Mouse (Mus musculus): ENCODE data around the gene Apoh.

The Apoh gene

GRCm38 (mm10) chr11:108342781-108343768 is at the start of gene Apoh:
TSS of gene Apoh (plus strand) at chr11:108343354.
- in situ Hi-C loops (cut with MboI, MseI): no loop called here

DNA sequence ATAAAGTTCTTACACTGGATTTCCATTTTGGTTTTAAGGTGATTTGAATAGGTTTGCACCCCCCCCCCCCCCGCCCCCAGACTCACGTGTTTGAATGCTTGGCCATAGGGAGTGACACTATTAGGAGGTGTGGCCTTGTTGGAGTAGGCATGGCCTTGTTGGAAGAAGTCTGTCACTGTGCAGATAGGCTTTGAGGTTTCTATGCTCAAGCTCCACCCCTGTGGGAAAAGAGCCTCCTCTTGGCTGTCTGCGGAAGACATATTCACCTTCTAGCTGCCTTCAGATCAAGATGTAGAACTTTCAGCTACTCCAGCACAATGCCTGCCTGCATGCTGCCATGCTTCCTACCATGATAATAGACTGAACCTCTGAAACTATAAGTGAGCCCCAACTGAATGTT is 49.3 kb upstream of the Apoh start:
- in situ Hi-C loops (cut with MboI, MseI): no loop called here

DNA sequence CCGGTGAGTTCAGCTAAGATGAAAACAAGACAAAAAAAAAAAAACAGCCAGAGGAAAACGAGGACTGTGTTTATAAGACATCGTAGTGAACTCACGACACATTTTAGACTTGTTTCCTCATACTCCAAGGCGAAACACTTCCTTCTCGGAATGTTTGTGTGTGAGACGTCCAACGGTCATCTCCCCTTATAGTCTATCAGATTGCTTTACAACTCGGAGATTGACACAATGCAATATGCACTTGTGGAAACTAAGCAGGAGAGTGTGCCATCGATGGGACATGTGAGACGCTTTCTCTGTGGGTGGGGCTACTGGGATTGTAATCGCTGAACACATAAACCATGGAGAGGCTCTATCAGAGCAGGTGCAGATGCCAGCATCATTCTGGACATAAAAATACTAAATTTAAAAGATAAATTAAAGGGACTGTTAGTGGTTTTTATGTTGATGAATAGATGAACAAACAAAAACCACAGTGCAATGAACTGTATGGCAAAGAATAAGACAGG is 48.8 kb upstream of the Apoh start:
- in situ Hi-C loops (cut with MboI, MseI): no loop called here

DNA sequence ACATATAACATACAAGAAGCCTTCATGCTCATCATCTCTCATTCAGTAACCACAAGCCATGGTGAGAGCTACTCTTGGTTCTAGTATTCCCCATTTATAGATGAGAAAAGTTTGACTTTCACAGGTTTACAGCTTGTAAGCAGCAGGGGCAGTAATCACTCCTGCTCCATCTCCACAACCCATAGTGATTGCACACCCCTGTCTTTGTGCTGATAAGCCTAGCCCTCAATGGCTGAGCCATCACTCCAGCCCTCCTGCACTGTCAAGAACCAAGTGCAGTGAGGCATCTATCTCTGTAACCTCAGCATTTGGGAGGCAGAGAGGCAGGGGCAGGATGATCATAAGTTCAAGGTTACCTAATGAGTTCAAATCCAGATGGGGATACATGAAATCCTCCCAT is 47.8 kb upstream of the Apoh start:
- in situ Hi-C loops (cut with MboI, MseI): no loop called here

DNA sequence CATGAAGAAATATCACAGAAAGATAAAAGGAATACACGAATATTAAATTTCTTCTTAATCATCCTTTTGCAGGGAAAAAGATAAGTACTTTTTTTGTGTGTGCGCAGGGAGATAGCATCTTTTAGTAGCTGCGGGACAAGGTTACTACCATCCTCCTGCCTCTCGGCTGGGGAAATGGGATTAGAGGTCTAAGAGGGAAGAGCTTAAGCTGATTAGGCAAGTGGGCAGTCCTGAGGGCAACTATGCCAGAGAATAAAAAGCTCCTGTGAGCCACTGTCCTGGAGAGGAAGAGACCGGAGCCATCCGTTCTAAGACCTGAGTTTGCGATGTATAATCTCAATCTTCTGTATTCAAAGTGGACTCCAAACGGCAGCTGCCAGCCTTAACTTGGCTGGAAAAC is 45.2 kb upstream of the Apoh start:
- in situ Hi-C loops (cut with MboI, MseI): no loop called here

DNA sequence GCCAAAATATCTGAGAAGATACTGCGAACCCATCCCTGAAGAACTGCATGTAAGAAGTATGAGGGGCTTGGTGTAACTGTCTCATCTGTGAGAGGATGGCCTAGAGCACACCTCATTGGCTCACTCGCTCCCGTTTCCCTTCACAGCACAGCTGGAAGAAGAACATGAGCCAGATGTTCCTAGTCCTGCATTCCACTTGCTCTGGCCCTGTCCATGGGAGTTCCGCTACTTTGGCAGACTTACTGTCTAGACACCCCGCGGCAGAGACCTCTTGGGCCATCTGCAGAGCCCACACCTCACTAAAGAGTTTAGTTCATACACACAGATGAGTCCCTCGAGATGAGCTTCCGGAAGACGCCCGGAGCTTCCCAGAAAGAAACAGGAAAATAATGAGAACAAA is 43.2 kb upstream of the Apoh start:
- in situ Hi-C loops (cut with MboI, MseI): no loop called here

DNA sequence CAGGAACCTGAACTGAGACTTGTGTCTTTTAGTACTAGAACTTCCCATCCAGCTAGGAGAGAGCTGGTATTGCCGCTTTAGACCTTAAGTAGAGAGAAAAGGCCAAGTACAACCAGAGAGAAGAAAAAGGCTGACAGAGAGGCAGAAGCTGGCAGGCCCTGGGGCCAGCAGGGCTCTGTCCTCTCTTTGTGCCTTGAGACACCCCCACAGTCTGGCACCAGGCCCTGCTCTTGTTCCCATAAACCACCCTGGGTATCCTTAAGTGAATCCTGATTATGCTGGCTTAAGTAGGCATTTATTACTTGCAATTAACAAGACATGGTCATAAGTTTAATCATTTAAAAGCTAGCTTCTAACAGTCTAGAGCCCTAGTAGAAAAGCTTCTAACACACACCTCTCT is 42.7 kb upstream of the Apoh start:
- in situ Hi-C loops (cut with MboI, MseI): no loop called here

DNA sequence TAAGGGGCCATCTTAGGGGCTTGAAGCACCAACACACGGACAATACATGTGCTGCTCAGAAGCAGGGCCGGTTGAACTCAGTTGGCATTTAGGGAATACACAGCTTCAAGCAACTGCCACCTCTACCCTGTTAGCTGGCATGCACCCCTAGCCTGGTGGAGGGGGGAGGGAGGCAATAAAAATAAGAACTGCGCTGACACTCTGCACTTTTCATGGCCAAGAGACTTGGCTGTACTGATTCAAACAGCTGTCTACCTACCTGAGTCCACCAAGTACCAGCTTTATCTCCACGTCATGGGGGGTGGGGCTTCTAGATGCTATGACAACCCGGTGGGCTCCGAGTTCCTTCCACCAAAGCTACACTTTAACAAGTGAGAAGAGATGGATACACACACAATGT is 42.1 kb upstream of the Apoh start:
- in situ Hi-C loops (cut with MboI, MseI): no loop called here

DNA sequence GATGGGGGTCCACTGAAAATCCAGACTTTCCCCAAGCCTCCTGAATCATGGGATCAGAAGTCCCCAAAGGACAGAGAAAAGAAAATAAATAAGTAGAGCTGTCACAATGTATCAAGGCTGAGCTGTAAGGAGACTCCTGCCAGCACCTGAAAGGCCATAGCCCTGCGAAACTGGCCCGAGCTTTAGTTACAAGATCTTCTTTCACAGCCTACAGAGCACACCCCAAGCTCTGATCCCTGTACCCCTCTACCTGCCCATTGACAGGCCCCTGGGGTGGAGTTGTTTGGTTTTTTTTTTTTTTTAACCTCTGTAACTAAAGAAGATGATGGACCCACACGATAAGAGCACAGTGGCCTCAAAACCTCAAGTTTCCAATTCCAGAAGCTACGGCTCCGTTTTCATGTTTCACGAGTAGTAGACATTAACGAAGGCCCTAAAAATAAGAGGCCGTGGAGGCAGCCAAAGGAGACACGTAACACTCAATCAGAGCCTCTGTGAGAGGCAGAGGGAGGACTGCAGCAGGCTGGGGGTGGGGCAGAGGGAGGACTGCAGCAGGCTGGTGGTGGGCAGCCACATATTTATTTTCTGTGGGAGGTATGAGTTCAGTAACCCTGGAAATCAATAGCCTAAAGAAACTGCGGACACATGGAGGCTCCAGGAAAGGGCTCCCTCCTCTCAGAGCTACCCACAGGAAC is 41.2 kb upstream of the Apoh start:
- in situ Hi-C loops (cut with MboI, MseI): no loop called here

GRCm38 (mm10) chr11:108303787-108304186 is 39.4 kb upstream of the Apoh start:
- in situ Hi-C loops (cut with MboI, MseI): no loop called here

- in situ Hi-C loops (cut with MboI, MseI): no loop called here
These were observed 35.9 kb upstream of the Apoh start for GRCm38 (mm10) chr11:108307258-108307657.

- in situ Hi-C loops (cut with MboI, MseI): no loop called here
These were observed 34.9 kb upstream of the Apoh start for GRCm38 (mm10) chr11:108308253-108308652.

DNA sequence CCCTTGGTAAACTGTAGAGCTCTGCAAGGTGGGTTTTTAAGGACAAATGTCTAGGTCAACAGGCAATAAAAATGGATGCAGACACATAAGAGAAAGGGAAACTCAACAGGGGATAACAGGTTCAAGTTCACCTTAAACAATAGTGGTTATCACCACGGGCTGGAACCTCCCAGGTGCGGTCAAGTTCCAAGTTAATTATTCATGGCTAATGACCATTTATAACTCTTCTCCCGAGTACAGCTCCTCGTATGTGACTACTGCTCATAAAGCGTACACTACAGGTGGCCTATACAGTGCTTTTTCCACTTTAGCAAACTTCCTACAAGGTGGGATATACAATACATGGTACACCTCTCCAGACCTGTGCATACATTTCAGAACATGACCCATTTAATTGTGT is 33.4 kb upstream of the Apoh start:
- in situ Hi-C loops (cut with MboI, MseI): no loop called here

DNA sequence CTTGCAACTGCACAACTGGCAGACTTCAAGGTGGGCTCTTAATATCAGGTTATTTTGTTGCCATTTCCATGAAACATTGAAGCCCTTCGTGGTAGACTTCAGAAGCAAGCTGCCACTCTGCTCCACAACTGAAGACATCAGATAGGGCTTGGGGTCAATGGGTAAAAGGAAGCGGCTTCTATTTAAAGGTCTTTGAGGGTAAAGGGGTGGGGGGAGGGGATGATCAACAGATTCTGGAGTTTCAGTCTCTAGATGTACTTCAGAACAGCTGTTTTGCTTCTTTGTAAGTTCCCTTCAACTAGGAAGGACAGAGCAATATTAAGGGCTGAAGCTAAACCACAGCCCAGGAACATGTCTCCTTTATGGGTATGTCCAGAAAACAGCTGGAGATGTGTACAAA is 31.2 kb upstream of the Apoh start:
- in situ Hi-C loops (cut with MboI, MseI): no loop called here

DNA sequence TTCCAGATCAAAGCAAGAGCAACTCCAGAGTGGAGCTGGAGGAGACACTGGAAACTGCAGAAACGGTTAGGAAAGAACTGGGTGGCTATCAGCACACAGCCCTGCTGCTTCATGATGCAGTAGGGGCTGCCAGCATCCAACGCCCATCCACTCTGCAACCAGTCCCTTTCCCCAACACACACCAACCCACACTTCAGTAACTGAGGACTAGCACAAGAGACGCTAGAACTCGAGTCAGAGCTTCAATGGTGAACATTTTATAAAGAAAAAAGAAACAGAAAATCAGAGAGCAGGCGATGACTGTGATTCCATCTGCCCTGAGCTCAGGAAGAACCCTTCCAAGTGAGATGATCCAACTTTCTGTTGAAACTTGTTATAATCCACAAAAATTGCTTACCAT is 30.6 kb upstream of the Apoh start:
- in situ Hi-C loops (cut with MboI, MseI): no loop called here

DNA sequence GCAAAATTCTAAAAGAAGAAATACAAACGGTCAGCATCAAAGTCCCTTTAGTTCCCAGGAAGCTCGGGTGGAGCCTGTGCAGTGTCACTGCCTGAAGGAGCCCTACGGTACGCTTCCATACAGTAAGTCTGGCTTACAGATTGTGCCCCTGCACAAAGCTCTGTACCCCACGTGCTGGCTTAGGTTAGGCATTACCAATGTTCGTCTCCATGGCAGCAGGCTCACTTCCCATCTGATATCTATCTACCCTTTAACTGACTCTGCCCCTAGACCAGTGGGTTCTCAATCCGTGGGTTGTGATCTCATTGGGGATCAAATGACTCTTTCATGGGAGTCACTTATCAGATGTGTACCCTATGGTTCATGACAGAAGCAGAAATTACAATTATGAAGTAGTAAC is 27.4 kb upstream of the Apoh start:
- in situ Hi-C loops (cut with MboI, MseI): no loop called here

GRCm38 (mm10) chr11:108317878-108318277 is 25.3 kb upstream of the Apoh start:
- in situ Hi-C loops (cut with MboI, MseI): no loop called here

DNA sequence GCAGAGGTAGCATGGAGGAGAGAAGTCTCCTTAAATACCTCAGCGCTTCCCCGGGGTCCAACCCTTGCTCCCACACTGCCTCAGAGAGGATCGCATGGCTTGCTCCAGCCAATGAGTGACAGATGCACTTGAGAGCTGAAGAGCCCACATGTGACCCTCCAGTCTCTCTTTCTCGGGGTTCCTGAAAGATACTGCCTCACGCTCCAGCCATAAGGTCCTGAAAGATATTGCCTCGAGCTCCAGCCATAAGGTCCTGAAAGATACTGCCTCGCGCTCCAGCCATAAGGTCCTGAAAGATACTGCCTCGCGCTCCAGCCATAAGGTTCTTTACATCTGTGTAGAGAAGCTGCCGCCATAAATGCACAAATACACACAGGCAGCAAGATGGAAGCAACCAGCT is 24.0 kb upstream of the Apoh start:
- in situ Hi-C loops (cut with MboI, MseI): no loop called here

DNA sequence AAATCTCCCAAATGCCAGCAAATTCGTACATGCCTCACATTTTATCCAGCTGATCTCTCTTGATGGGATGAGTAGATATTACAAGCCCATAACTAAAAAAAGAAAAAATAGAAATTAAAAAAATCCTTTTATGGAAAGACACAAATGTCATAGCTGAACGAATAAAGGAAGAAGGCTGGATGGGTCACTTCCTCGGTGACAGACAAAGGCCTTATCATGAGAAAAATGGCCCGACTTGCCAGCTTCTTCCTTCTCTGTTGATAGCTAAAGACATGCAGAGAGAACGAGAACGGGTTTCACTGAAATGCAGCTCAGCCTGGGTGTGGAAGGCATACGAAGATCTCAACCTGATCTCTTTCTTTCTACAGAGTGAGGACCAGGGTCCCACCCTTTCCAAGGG is 22.6 kb upstream of the Apoh start:
- in situ Hi-C loops (cut with MboI, MseI): loop anchor here (10.0 kb wide), 1 partner anchor 1136 kb away; the partner anchor contains the start of gene Nol11

- in situ Hi-C loops (cut with MboI, MseI): loop anchor here (10.0 kb wide), 1 partner anchor 1137 kb away; the partner anchor contains the start of gene Nol11
These were observed 21.0 kb upstream of the Apoh start for GRCm38 (mm10) chr11:108322156-108322555.

DNA sequence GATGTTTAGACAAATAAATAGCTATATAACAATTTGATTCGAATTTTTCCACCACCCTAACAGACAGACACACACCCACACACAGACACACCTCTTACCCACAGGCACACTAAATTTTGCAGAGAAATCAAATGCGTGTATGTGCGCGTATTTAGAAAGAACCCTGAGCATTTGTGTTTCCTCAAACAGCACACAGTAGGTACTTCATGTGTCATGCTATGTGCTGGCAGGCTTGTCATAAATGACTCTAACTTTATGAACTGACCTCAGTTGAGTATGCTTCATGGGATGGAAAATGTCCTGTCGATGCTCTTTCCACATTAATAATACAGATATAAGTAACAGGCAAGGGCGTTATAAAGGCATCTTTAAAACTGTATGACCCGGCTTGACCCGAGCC is 17.2 kb upstream of the Apoh start:
- in situ Hi-C loops (cut with MboI, MseI): loop anchor here (10.0 kb wide), 1 partner anchor 1141 kb away; the partner anchor contains the start of gene Nol11

GRCm38 (mm10) chr11:108330818-108331217 is 12.3 kb upstream of the Apoh start:
- in situ Hi-C loops (cut with MboI, MseI): no loop called here

- in situ Hi-C loops (cut with MboI, MseI): no loop called here
These were observed 10.1 kb upstream of the Apoh start for GRCm38 (mm10) chr11:108333006-108333405.

All from T-helper 2 cell (primary cell).